Comparison of ENCODE assay signal across 8 mouse cellular contexts in the genomic region with DNA sequence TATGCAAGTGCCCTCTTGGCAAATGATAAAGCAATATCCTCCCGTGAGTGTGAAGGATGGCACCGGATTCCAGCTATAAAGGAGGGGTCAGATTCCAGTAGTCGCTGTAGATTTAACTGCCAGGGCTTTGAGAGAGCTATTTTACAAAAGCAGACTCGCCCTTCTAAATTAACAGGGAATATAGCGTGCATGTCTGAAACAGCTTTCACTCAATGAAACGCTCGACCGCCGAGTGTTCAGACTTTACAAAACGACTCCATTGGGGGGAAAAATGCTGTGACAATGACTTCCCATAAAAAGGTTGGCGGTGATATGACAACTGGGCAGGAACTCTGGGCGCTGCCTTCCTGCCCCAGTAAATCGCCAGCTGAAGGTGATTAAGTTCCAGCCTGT. TPM values are rescaled to one million over a fixed set of nuclear protein-coding genes. Genes with fewer than 3 reads are reported as not detected.
DNase-seq lines count a peak whose midpoint lies in the region; ATAC-seq and TF ChIP-seq lines count a peak whose summit lies in the region.

No protein-coding gene starts in this region.

- no peak for DNase-seq in layer of hippocampus, adult 2 months (ENCODE audit: low spot score in 2 of 2)
- DNase-seq in layer of hippocampus, postnatal 10 days (ENCODE audit: low spot score in 2 of 2), result no peak
- no peak for DNase-seq in ovary, postnatal 36 days (ENCODE audit: low spot score)
- DNase-seq in adrenal gland, postnatal 10 days, result no peak
- DNase-seq in frontal cortex, postnatal 14 days (ENCODE audit: low spot score in 2 of 2), result no peak

- WGBS in embryonic facial prominence, embryonic 15.5 days, result under 1% methylated on average over 13 of the region's 13 CpGs
- WGBS in intestine, embryonic 15.5 days, result 1% methylated on average over 13 of the region's 13 CpGs
- WGBS in neural tube, embryonic 13.5 days, result under 1% methylated on average over 13 of the region's 13 CpGs

- H3K27me3 ChIP-seq in embryonic facial prominence, embryonic 15.5 days, result no peaks in the 10 kb centered on the region
- H3K27me3 ChIP-seq in intestine, embryonic 15.5 days (replicated peaks), result no peaks in the 10 kb centered on the region
- H3K27me3 ChIP-seq in neural tube, embryonic 13.5 days, result no peaks in the 10 kb centered on the region

- TF ChIP-seq CTCF in layer of hippocampus, adult 2 months (conservative IDR thresholded peaks at IDR 0.05), result no peak

- peaks cover 6% of the 10 kb centered on the region for H3K4me1 ChIP-seq in embryonic facial prominence, embryonic 15.5 days
- H3K4me1 ChIP-seq in intestine, embryonic 15.5 days (replicated peaks), result 0 out of 2 replicates have a peak, but pooled peaks cover 2% of the 10 kb centered on the region
- peaks cover 33% of the 10 kb centered on the region for H3K4me1 ChIP-seq in neural tube, embryonic 13.5 days (replicated peaks)

- peak overlapping the region; percentile 77 for H3K4me3 ChIP-seq in layer of hippocampus, adult 2 months
- peak overlapping the region; percentile 76 for H3K4me3 ChIP-seq in embryonic facial prominence, embryonic 15.5 days (replicated peaks)
- H3K4me3 ChIP-seq in intestine, embryonic 15.5 days (replicated peaks), result peak overlapping the region; percentile 82
- peak overlapping the region; percentile 89 for H3K4me3 ChIP-seq in neural tube, embryonic 13.5 days

- peak overlapping the region; percentile 59 for H3K9ac ChIP-seq in embryonic facial prominence, embryonic 15.5 days
- H3K9ac ChIP-seq in intestine, embryonic 15.5 days, result peak overlapping the region; percentile 78
- peak overlapping the region; percentile 96 for H3K9ac ChIP-seq in neural tube, embryonic 13.5 days

- H3K4me2 ChIP-seq in embryonic facial prominence, embryonic 15.5 days (replicated peaks), result peak overlapping the region; percentile 83
- peak overlapping the region; percentile 92 for H3K4me2 ChIP-seq in intestine, embryonic 15.5 days (replicated peaks)
- peak overlapping the region; percentile 72 for H3K4me2 ChIP-seq in neural tube, embryonic 13.5 days

- H3K27ac ChIP-seq in layer of hippocampus, adult 2 months, result peak overlapping the region; percentile 72
- H3K27ac ChIP-seq in embryonic facial prominence, embryonic 15.5 days (replicated peaks), result peak overlapping the region; percentile 72
- peak overlapping the region; percentile 76 for H3K27ac ChIP-seq in intestine, embryonic 15.5 days
- H3K27ac ChIP-seq in neural tube, embryonic 13.5 days (replicated peaks), result peak overlapping the region; percentile 93

- no peak for ATAC-seq in embryonic facial prominence, embryonic 15.5 days (ENCODE audit: insufficient number of reproducible peaks, low FRiP score, low TSS enrichment, low read depth)
- no peak for ATAC-seq in intestine, embryonic 15.5 days
- no peak for ATAC-seq in neural tube, embryonic 13.5 days (ENCODE audit: low read depth)

- no peaks in the 10 kb centered on the region for H3K36me3 ChIP-seq in embryonic facial prominence, embryonic 15.5 days
- no peaks in the 10 kb centered on the region for H3K36me3 ChIP-seq in intestine, embryonic 15.5 days
- H3K36me3 ChIP-seq in neural tube, embryonic 13.5 days, result peaks cover 7% of the 10 kb centered on the region

- H3K9me3 ChIP-seq in embryonic facial prominence, embryonic 15.5 days (replicated peaks), result no peaks in the 10 kb centered on the region
- H3K9me3 ChIP-seq in intestine, embryonic 15.5 days, result no peaks in the 10 kb centered on the region
- no peaks in the 10 kb centered on the region for H3K9me3 ChIP-seq in neural tube, embryonic 13.5 days

RNA-seq across cellular contexts. Expression of a gene that starts 0.6 kb away (rescaled TPM):
- 10 to 100 TPM; 12.3 to 13.4 TPM for total RNA-seq in layer of hippocampus, adult 2 months (2021)
- 10 to 100 TPM; 33.5 to 36.2 TPM for total RNA-seq in layer of hippocampus, postnatal 10 days (2021)
- polyA plus RNA-seq in embryonic facial prominence, embryonic 15.5 days (2015; fragmentation: Nextera tagmentation; extraction: Ambion mirVana), result 11.3 and 13.1 TPM in 2 replicates
- polyA plus RNA-seq in intestine, embryonic 15.5 days (2015; fragmentation: Nextera tagmentation; extraction: Ambion mirVana), result 7.4 and 7.7 TPM in 2 replicates
- 38.8 and 39.9 TPM in 2 replicates for polyA plus RNA-seq in neural tube, embryonic 13.5 days (2015; fragmentation: Nextera tagmentation; extraction: Ambion mirVana)
- total RNA-seq in adrenal gland, postnatal 10 days (2021), result 1 to 10 TPM; 3.6 to 7.3 TPM

RNA-seq across cellular contexts. Expression of a gene that starts 50.7 kb away (rescaled TPM):
- total RNA-seq in layer of hippocampus, adult 2 months (2021), result 10 to 100 TPM; 40.4 to 40.5 TPM
- 10 to 100 TPM; 46.5 to 51.1 TPM for total RNA-seq in layer of hippocampus, postnatal 10 days (2021)
- 47.5 and 51.2 TPM in 2 replicates for polyA plus RNA-seq in embryonic facial prominence, embryonic 15.5 days (2015; fragmentation: Nextera tagmentation; extraction: Ambion mirVana)
- 53.6 and 54.1 TPM in 2 replicates for polyA plus RNA-seq in intestine, embryonic 15.5 days (2015; fragmentation: Nextera tagmentation; extraction: Ambion mirVana)
- 43.3 and 47.0 TPM in 2 replicates for polyA plus RNA-seq in neural tube, embryonic 13.5 days (2015; fragmentation: Nextera tagmentation; extraction: Ambion mirVana)
- total RNA-seq in adrenal gland, postnatal 10 days (2021), result 10 to 100 TPM; 52.2 to 54.0 TPM
